Comparison of ENCODE assay signal across 20 mouse cellular contexts in genomic region chr7:128058576-128058975, GRCm38 (mm10). TPM values are rescaled to one million over a fixed set of nuclear protein-coding genes. Genes with fewer than 3 reads are reported as not detected.
A peak's percentile ranks its signal among the peaks of the same experiment; 100 is the strongest.
DNase-seq lines count a peak whose midpoint lies in the region; ATAC-seq lines count a peak whose summit lies in the region.
"Had no signal": no experiment of that assay in that cellular context is flagged by ENCODE, and none has a peak within 500 bp of the region (broad histone marks: within the 10 kb centered on the region; RNA-seq: fewer than 3 reads in every experiment).

No protein-coding gene starts in this region.

- H3K27me3 ChIP-seq in embryonic facial prominence, embryonic 14.5 days (replicated peaks; ENCODE audit: control insufficient read depth, insufficient read depth, low read length), result no peaks in the 10 kb centered on the region
- H3K27me3 ChIP-seq in embryonic facial prominence, embryonic 10.5 days (replicated peaks; ENCODE audit: low read depth, poor library complexity, severe bottlenecking), result no peaks in the 10 kb centered on the region
- H3K27me3 ChIP-seq: heart, embryonic 12.5 days; hindbrain, embryonic 13.5 days; liver, embryonic 15.5 days had no signal

- H3K36me3 ChIP-seq in embryonic facial prominence, embryonic 14.5 days (ENCODE audit: control insufficient read depth, insufficient read depth, low read length), result no peaks in the 10 kb centered on the region
- H3K36me3 ChIP-seq in embryonic facial prominence, embryonic 10.5 days (replicated peaks), result no peaks in the 10 kb centered on the region
- H3K36me3 ChIP-seq: heart, embryonic 12.5 days; hindbrain, embryonic 13.5 days; liver, embryonic 15.5 days; midbrain, embryonic 10.5 days had no signal

- no peak for DNase-seq in embryonic facial prominence, embryonic 14.5 days (ENCODE audit: low spot score)
- DNase-seq in embryonic facial prominence, embryonic 10.5 days (ENCODE audit: low spot score), result no peak
- DNase-seq in right cerebral cortex, postnatal 10 days (ENCODE audit: low spot score in 2 of 2), result peak; percentile 27 to 34
- no peak for DNase-seq in right cerebral cortex, postnatal 36 days (ENCODE audit: low spot score in 2 of 2)
- DNase-seq in natural killer cell, adult 2 months (ENCODE audit: low spot score in 2 of 2), result peak; percentile 38 to 44
- DNase-seq in thymus, postnatal 4 days, result peak; percentile 79
- no peak for DNase-seq in embryo, embryonic 10 days (ENCODE audit: low spot score)
- DNase-seq: adrenal gland, postnatal 36 days; cerebellum, adult 11-12 months; kidney, adult 8-10 months; retina, postnatal 1 day had no signal

- ATAC-seq in embryonic facial prominence, embryonic 14.5 days (ENCODE audit: low read depth), result peak; percentile 47; the same call in 1 of the 2 replicates
- no peak for ATAC-seq in monocyte, adult 5-6 weeks (replicated peaks; ENCODE audit: insufficient number of reproducible peaks, low FRiP score, low TSS enrichment, poor library complexity, severe bottlenecking)

- no peak overlapping the region for H3K4me2 ChIP-seq in embryonic facial prominence, embryonic 14.5 days (ENCODE audit: low read depth, low read length)
- H3K4me2 ChIP-seq: heart, embryonic 12.5 days; hindbrain, embryonic 13.5 days; liver, embryonic 15.5 days had no signal

- 75% methylated on average over 7 of the region's 7 CpGs for WGBS in embryonic facial prominence, embryonic 14.5 days
- WGBS in embryonic facial prominence, embryonic 10.5 days, result 75% methylated on average over 7 of the region's 7 CpGs

- H3K4me1 ChIP-seq in embryonic facial prominence, embryonic 14.5 days (ENCODE audit: control insufficient read depth, insufficient read depth, low read length), result no peaks in the 10 kb centered on the region
- no peaks in the 10 kb centered on the region for H3K4me1 ChIP-seq in embryonic facial prominence, embryonic 10.5 days
- H3K4me1 ChIP-seq: heart, embryonic 12.5 days; hindbrain, embryonic 13.5 days; liver, embryonic 15.5 days; midbrain, embryonic 10.5 days had no signal

- H3K4me3 ChIP-seq in embryonic facial prominence, embryonic 14.5 days (ENCODE audit: low read depth, low read length), result no peak overlapping the region
- no peak overlapping the region for H3K4me3 ChIP-seq in embryonic facial prominence, embryonic 10.5 days
- H3K4me3 ChIP-seq: erythroblast, embryonic 14.5 days; heart, embryonic 12.5 days; hindbrain, embryonic 13.5 days; layer of hippocampus, adult 2 months; liver, embryonic 15.5 days; midbrain, embryonic 10.5 days had no signal

- no peak overlapping the region for H3K9ac ChIP-seq in embryonic facial prominence, embryonic 14.5 days (ENCODE audit: low read depth, low read length)
- H3K9ac ChIP-seq: heart, embryonic 12.5 days; hindbrain, embryonic 13.5 days; liver, embryonic 15.5 days had no signal

- H3K9me3 ChIP-seq in embryonic facial prominence, embryonic 14.5 days (ENCODE audit: control insufficient read depth, low read length), result no peaks in the 10 kb centered on the region
- no peaks in the 10 kb centered on the region for H3K9me3 ChIP-seq in embryonic facial prominence, embryonic 10.5 days
- H3K9me3 ChIP-seq: heart, embryonic 12.5 days; hindbrain, embryonic 13.5 days; liver, embryonic 15.5 days; midbrain, embryonic 10.5 days had no signal

- H3K27ac ChIP-seq in embryonic facial prominence, embryonic 14.5 days (replicated peaks; ENCODE audit: low read depth, low read length), result no peak overlapping the region
- no peak overlapping the region for H3K27ac ChIP-seq in embryonic facial prominence, embryonic 10.5 days (replicated peaks)
- H3K27ac ChIP-seq: hindbrain, embryonic 13.5 days; layer of hippocampus, adult 2 months; liver, embryonic 15.5 days; midbrain, embryonic 10.5 days had no signal

RNA-seq across cellular contexts. Expression of gene Itgam, which starts 3.9 kb away (rescaled TPM):
- 1.0 and 1.4 TPM in 2 replicates for polyA plus RNA-seq in embryonic facial prominence, embryonic 14.5 days (2014; fragmentation: Nextera tagmentation; extraction: Ambion mirVana)
- polyA plus RNA-seq in embryonic facial prominence, embryonic 10.5 days (2016; fragmentation: Nextera tagmentation; extraction: Ambion mirVana), result 0.50 and 0.52 TPM in 2 replicates
- total RNA-seq in monocyte, adult 5-6 weeks (2017), result 419 to 520 TPM (median 447 TPM) in 3 replicates

RNA-seq across cellular contexts. Expression of gene Gm49368, which starts 3.9 kb away (rescaled TPM):
- polyA plus RNA-seq in embryonic facial prominence, embryonic 14.5 days (2014; fragmentation: Nextera tagmentation; extraction: Ambion mirVana), result not detected in 2 replicates
- polyA plus RNA-seq in embryonic facial prominence, embryonic 10.5 days (2016; fragmentation: Nextera tagmentation; extraction: Ambion mirVana), result not detected in 2 replicates
- total RNA-seq in monocyte, adult 5-6 weeks (2017), result 33.7 to 34.7 TPM in 2 of 3 replicates, not detected in the other
- total RNA-seq: adrenal gland, postnatal 36 days; layer of hippocampus, adult 2 months; left cerebral cortex, postnatal 36 days had no signal
- polyA plus RNA-seq: erythroblast, embryonic 14.5 days; heart, embryonic 12.5 days; hindbrain, embryonic 13.5 days; midbrain, embryonic 10.5 days; neural tube, embryonic 11.5 days had no signal

RNA-seq across cellular contexts. Expression of gene Trim72, which starts 54.8 kb away (rescaled TPM):
- 4.2 and 5.3 TPM in 2 replicates for polyA plus RNA-seq in embryonic facial prominence, embryonic 14.5 days (2014; fragmentation: Nextera tagmentation; extraction: Ambion mirVana)
- not detected in 2 replicates for polyA plus RNA-seq in embryonic facial prominence, embryonic 10.5 days (2016; fragmentation: Nextera tagmentation; extraction: Ambion mirVana)
- 0.68 TPM in 1 of 3 replicates, not detected in the others for total RNA-seq in monocyte, adult 5-6 weeks (2017)
- polyA plus RNA-seq: midbrain, embryonic 10.5 days; neural tube, embryonic 11.5 days had no signal

Comparison
In these comparisons a context has a peak if more than half of its experiments do, and no peak if none do; other contexts are left out.
1. DNase-seq: peak in right cerebral cortex, postnatal 10 days (2 of 2), natural killer cell, adult 2 months (2 of 2) and thymus, postnatal 4 days (single experiment); none in embryonic facial prominence, embryonic 14.5 days (single experiment), embryonic facial prominence, embryonic 10.5 days (single experiment), right cerebral cortex, postnatal 36 days (0 of 2) and embryo, embryonic 10 days (single experiment).